Comparison of ENCODE assay signal across 9 mouse cellular contexts in the genomic region with DNA sequence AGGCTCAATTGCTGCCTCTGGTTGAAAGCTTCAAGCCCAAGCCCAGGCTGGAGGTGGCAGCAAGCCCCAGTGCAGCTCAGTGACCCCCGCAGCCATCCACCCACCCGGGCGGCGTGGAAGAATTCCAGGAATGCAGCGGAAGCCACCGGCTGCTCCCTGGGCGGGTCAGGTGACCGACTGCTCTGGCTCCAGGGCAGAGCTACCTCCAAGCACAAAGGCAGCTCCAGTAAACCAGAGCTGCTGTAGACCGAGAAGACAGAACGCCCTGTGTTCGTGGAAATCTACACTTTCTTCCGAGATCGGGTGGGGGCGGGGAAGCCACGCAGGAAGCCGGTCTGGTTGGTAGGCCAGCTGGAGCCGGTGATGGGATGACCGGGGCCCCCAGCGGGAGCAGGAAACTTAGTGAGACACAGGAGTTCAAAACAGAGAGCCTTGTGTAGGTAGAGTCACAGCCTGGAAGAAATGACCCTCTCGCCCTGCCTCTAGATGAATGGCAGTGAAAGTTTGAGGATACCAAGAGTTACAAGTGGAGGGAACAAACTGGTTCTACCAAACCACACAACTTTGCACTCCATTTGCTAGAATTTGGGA. TPM values are rescaled to one million over a fixed set of nuclear protein-coding genes. Genes with fewer than 3 reads are reported as not detected.
DNase-seq lines count a peak whose midpoint lies in the region; ATAC-seq and TF ChIP-seq lines count a peak whose summit lies in the region.
"Had no signal": no experiment of that assay in that cellular context is flagged by ENCODE, and none has a peak within 500 bp of the region (broad histone marks: within the 10 kb centered on the region; RNA-seq: fewer than 3 reads in every experiment).

No protein-coding gene starts in this region.

- no peaks in the 10 kb centered on the region for H3K36me3 ChIP-seq in forebrain, embryonic 10.5 days (replicated peaks)
- no peaks in the 10 kb centered on the region for H3K36me3 ChIP-seq in intestine, embryonic 14.5 days (ENCODE audit: control insufficient read depth, insufficient read depth, low read length)
- H3K36me3 ChIP-seq in liver, embryonic 14.5 days (replicated peaks; ENCODE audit: control insufficient read depth, insufficient read depth, low read depth): no peaks in the 10 kb centered on the region
- no peaks in the 10 kb centered on the region for H3K36me3 ChIP-seq in neural tube, embryonic 13.5 days

- peak; percentile 85 for ATAC-seq in intestine, embryonic 14.5 days (replicated peaks; ENCODE audit: low FRiP score, low TSS enrichment, low read depth)
- no peak for ATAC-seq in liver, embryonic 14.5 days (ENCODE audit: insufficient read depth)
- peak; percentile 66; the same call in 1 of the 2 replicates for ATAC-seq in neural tube, embryonic 13.5 days (ENCODE audit: low read depth)

- TF ChIP-seq EP300 in liver, embryonic 14.5 days (IDR thresholded peaks at IDR 0.05; ENCODE audit: low read depth): no peak

- H3K27me3 ChIP-seq in forebrain, embryonic 10.5 days (ENCODE audit: poor library complexity, severe bottlenecking): no peaks in the 10 kb centered on the region
- no peaks in the 10 kb centered on the region for H3K27me3 ChIP-seq in intestine, embryonic 14.5 days (replicated peaks; ENCODE audit: control insufficient read depth, insufficient read depth, low read length)
- H3K27me3 ChIP-seq in liver, embryonic 14.5 days (ENCODE audit: control insufficient read depth, insufficient read depth, low read length): no peaks in the 10 kb centered on the region
- H3K27me3 ChIP-seq in neural tube, embryonic 13.5 days: no peaks in the 10 kb centered on the region

- WGBS in forebrain, embryonic 10.5 days: 8% methylated on average over 20 of the region's 20 CpGs
- 3% methylated on average over 20 of the region's 20 CpGs for WGBS in intestine, embryonic 14.5 days
- 13% methylated on average over 20 of the region's 20 CpGs for WGBS in liver, embryonic 14.5 days (ENCODE audit: insufficient replicate concordance)
- 10% methylated on average over 20 of the region's 20 CpGs for WGBS in neural tube, embryonic 13.5 days

- H3K9me3 ChIP-seq in forebrain, embryonic 10.5 days: 0 out of 2 replicates have a peak, but pooled peaks cover 5% of the 10 kb centered on the region
- H3K9me3 ChIP-seq in intestine, embryonic 14.5 days (ENCODE audit: control insufficient read depth, low read length): no peaks in the 10 kb centered on the region
- no peaks in the 10 kb centered on the region for H3K9me3 ChIP-seq in liver, embryonic 14.5 days (ENCODE audit: control insufficient read depth, low read length)
- H3K9me3 ChIP-seq in neural tube, embryonic 13.5 days: no peaks in the 10 kb centered on the region

- H3K9ac ChIP-seq in intestine, embryonic 14.5 days (ENCODE audit: low read length): peak overlapping the region; percentile 34
- no peak overlapping the region for H3K9ac ChIP-seq in liver, embryonic 14.5 days (replicated peaks)
- peak overlapping the region; percentile 43; the same call in 1 of the 2 replicates for H3K9ac ChIP-seq in neural tube, embryonic 13.5 days

- H3K4me2 ChIP-seq in intestine, embryonic 14.5 days (ENCODE audit: low read length): peak overlapping the region; percentile 65
- H3K4me2 ChIP-seq in liver, embryonic 14.5 days (ENCODE audit: low read depth): peak overlapping the region; percentile 26; the same call in 1 of the 2 replicates
- peak overlapping the region; percentile 52 for H3K4me2 ChIP-seq in neural tube, embryonic 13.5 days

- DNase-seq in right cerebral cortex, postnatal 14 days: peak; percentile 8
- no peak for DNase-seq in right cerebral cortex, adult 18-20 months
- peak; percentile 72 for DNase-seq in forebrain, embryonic 10.5 days (ENCODE audit: extremely low spot score, low spot score)
- DNase-seq in intestine, embryonic 14.5 days (ENCODE audit: low spot score): peak; percentile 69
- no peak for DNase-seq in liver, embryonic 14.5 days (ENCODE audit: low read depth in 3 of 3, low spot score in 3 of 3)
- no peak for DNase-seq in thymus, postnatal 0 days (ENCODE audit: low spot score)
- no peak for DNase-seq in layer of hippocampus, adult 9-11 months

- no peak for TF ChIP-seq CTCF in liver, embryonic 14.5 days (IDR thresholded peaks at IDR 0.05; ENCODE audit: low read depth)

- H3K4me3 ChIP-seq in forebrain, embryonic 10.5 days: peak overlapping the region; percentile 41
- peak overlapping the region; percentile 34 for H3K4me3 ChIP-seq in intestine, embryonic 14.5 days (ENCODE audit: low read depth, low read length)
- peak overlapping the region in 1 of 2 experiments; percentile 25; a peak in 2 of 4 replicates for H3K4me3 ChIP-seq in liver, embryonic 14.5 days (ENCODE audit: insufficient read depth in 1 of 2, low read depth in 2 of 2, low read length in 2 of 2)
- H3K4me3 ChIP-seq in neural tube, embryonic 13.5 days: peak overlapping the region; percentile 20

- H3K4me1 ChIP-seq in forebrain, embryonic 10.5 days: peaks cover 35% of the 10 kb centered on the region
- H3K4me1 ChIP-seq in intestine, embryonic 14.5 days (replicated peaks; ENCODE audit: control insufficient read depth, insufficient read depth, low read length): peaks cover 7% of the 10 kb centered on the region; the same call in 1 of the 2 replicates
- H3K4me1 ChIP-seq in liver, embryonic 14.5 days (replicated peaks; ENCODE audit: control insufficient read depth in 2 of 2, insufficient read depth in 2 of 2, low read length in 1 of 2): no peaks in the 10 kb centered on the region
- peaks cover 37% of the 10 kb centered on the region for H3K4me1 ChIP-seq in neural tube, embryonic 13.5 days (replicated peaks)

- H3K27ac ChIP-seq in forebrain, embryonic 10.5 days: peak overlapping the region; percentile 87
- H3K27ac ChIP-seq in intestine, embryonic 14.5 days (ENCODE audit: low read depth): 0 out of 2 replicates have a peak overlapping the region, but pooled peaks have one; percentile 22
- H3K27ac ChIP-seq in liver, embryonic 14.5 days: no peak overlapping the region
- H3K27ac ChIP-seq in neural tube, embryonic 13.5 days (replicated peaks): no peak overlapping the region

RNA-seq across cellular contexts. Expression of a gene that starts 4.2 kb away (rescaled TPM):
- polyA plus RNA-seq in forebrain, embryonic 10.5 days (2016; fragmentation: Nextera tagmentation; extraction: Ambion mirVana): 9.2 and 10.7 TPM in 2 replicates
- 0.35 and 0.36 TPM in 2 replicates for polyA plus RNA-seq in intestine, embryonic 14.5 days (2014; fragmentation: Nextera tagmentation; extraction: Ambion mirVana)
- 0.01 TPM in 2 replicates for polyA plus RNA-seq in liver, embryonic 14.5 days (2012; rRNA removed)
- 0.06 TPM in 1 of 2 replicates, not detected in the other for polyA plus RNA-seq in liver, embryonic 14.5 days (2014; fragmentation: Nextera tagmentation; extraction: Ambion mirVana)
- polyA plus RNA-seq in neural tube, embryonic 13.5 days (2015; fragmentation: Nextera tagmentation; extraction: Ambion mirVana): 4.2 and 4.8 TPM in 2 replicates
- 0.03 TPM in 1 of 2 replicates, not detected in the other for polyA plus RNA-seq in thymus, postnatal 0 days (2015; fragmentation: Nextera tagmentation; extraction: Ambion mirVana)
- polyA plus RNA-seq: small intestine, adult 2 months had no signal

Comparison
In these comparisons a context has a peak if more than half of its experiments do, and no peak if none do; other contexts are left out.
1. DNase-seq: peak in right cerebral cortex, postnatal 14 days (single experiment), forebrain, embryonic 10.5 days (single experiment) and intestine, embryonic 14.5 days (single experiment); none in right cerebral cortex, adult 18-20 months (single experiment), liver, embryonic 14.5 days (0 of 3), thymus, postnatal 0 days (single experiment) and layer of hippocampus, adult 9-11 months (single experiment).
2. H3K27ac ChIP-seq: peak in forebrain, embryonic 10.5 days (single experiment) and intestine, embryonic 14.5 days (single experiment); none in liver, embryonic 14.5 days (single experiment) and neural tube, embryonic 13.5 days (single experiment).
3. Peak in every context shown above with its lines, with median percentiles within 50 percentile points of each other: H3K4me2 ChIP-seq.